Mouse (Mus musculus) neural tube, embryonic 14.5 days (tissue): ENCODE data around the gene Zic2. TPM values are rescaled to one million over a fixed set of nuclear protein-coding genes. Genes with fewer than 3 reads are reported as not detected.
A peak's percentile ranks its signal among the peaks of the same experiment; 100 is the strongest.

Experiments used
- ATAC-seq: fragments of 200-750 bp; cut with Nextera tagmentation; 2 replicates; pipeline ENCODE4 v1.8.0; 2017; ENCODE audit warnings: low read depth, mild to moderate bottlenecking, moderate TSS enrichment, moderate library complexity
- H3K27ac ChIP-seq: fragments of 300-500 bp; sonication (generic); 2 replicates; pipeline ENCODE4 v1.5.1; 2014; ENCODE audit warnings: low read depth, mild to moderate bottlenecking, control low read depth, low read length, moderate library complexity, mixed read lengths
- H3K27me3 ChIP-seq: fragments of 300-500 bp; sonication (generic); 2 replicates; pipeline ENCODE4 v1.6.1; 2014; ENCODE audit warnings: low read length; ENCODE audit not compliant: control insufficient read depth, insufficient read depth
- H3K36me3 ChIP-seq: fragments of 300-500 bp; sonication (generic); 2 replicates; pipeline ENCODE4 v1.6.1; 2014; ENCODE audit warnings: low read length, mixed read lengths; ENCODE audit not compliant: control insufficient read depth, insufficient read depth
- H3K4me1 ChIP-seq: fragments of 300-500 bp; sonication (generic); 2 replicates; pipeline ENCODE4 v1.6.1; 2014; ENCODE audit warnings: low read length; ENCODE audit not compliant: control insufficient read depth, insufficient read depth
- H3K4me2 ChIP-seq: fragments of 300-500 bp; sonication (generic); 2 replicates; pipeline ENCODE4 v1.6.1; 2014; ENCODE audit warnings: mild to moderate bottlenecking, low read depth, low read length, control low read depth
- H3K4me3 ChIP-seq: fragments of 300-500 bp; sonication (generic); 2 replicates; pipeline ENCODE4 v1.5.1; 2014; ENCODE audit warnings: low read depth, low read length, control low read depth, mixed read lengths
- H3K9ac ChIP-seq: fragments of 300-500 bp; sonication (generic); replicated peaks from 2 replicates; pipeline ENCODE4 v1.6.1; 2014; ENCODE audit warnings: low read depth, mild to moderate bottlenecking, control low read depth, low read length, mixed read lengths
- H3K9me3 ChIP-seq: fragments of 300-500 bp; sonication (generic); 2 replicates; pipeline ENCODE4 v1.6.1; 2016; ENCODE audit warnings: low read length; ENCODE audit not compliant: control insufficient read depth
- WGBS: fragments of 180-500 bp; shearing (Covaris S2); extraction: QIAGEN DNeasy Blood & Tissue Kit; methylation state at CpG from one replicate; pipeline ENCODE4 v1.1.7; 2014; 5-methylcytosine and 5-hydroxymethylcytosine counted together
- polyA plus RNA-seq: library from polyadenylated mRNA; unstranded; fragments of >200 nt; fragmentation: Nextera tagmentation; extraction: Ambion mirVana; gene quantifications from 2 replicates; pipeline ENCODE4 v1.2.1, GENCODE M21; 2014

The Zic2 gene
- polyA plus RNA-seq, 1 experiment from 2014 or later, result 6.5 TPM

DNA sequence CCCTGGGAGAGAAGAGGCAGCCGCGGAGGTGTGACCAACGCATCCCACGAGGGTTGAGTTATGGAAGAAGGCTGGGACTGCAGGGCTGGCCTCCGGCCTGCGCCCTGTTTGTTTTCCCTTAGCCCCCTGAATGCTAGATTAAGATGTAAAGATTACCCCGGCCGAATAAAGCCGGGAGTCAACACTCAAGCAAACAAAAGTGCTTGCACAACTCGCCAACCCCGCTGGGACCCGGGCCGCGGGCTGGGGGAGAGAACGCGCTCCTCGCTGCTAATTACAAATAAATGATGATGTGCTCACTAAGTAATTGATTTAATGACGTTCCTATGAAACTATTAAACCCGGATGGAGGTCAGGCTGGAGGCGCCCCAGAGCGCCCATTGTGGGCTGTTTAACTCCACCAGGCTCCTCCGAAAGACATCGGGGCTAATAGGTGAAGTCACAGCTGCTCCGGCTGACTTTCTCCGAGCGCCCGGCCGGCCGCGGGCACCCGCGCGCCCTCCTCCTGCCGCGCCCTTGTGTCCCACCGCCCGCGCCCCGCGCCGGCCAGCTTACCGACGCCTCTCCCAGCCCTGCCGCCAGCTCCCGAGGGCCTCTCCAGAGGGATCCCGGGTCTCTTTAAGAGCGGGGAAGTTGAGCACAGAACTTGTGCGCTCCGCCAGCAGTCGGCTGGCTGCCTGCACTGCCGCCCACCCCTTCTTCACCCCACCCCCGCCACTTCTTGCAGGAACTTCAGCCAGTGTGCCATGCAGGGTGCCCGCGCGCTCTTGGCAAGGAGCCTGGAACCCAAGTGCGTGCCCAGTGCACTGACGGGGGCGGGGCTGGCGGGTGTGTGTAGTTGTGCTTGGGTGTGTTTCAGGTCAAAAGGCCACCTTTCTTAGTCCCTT lies 24.5 kb upstream of the Zic2 start, which contains the start of gene Gm5089:
Gm5089 (minus strand) TSS at position 620 of the 887 bp plus-strand sequence.
- peak within 1 kb of the TSS; percentile 28 for H3K4me3 ChIP-seq
- peaks cover 8% of the 10 kb centered on the region; the same call in 1 of the 2 replicates for H3K4me1 ChIP-seq
- no peaks in the 10 kb centered on the region for H3K9me3 ChIP-seq
- peak within 1 kb of the TSS; percentile 50 for H3K4me2 ChIP-seq
- H3K36me3 ChIP-seq, result no peaks in the 10 kb centered on the region
- H3K9ac ChIP-seq, result 0 out of 2 replicates have a peak within 1 kb of the TSS, but pooled peaks have one; percentile 25
- ATAC-seq, result peak; percentile 42
- peak within 1 kb of the TSS; percentile 52; the same call in 1 of the 2 replicates for H3K27ac ChIP-seq
- H3K27me3 ChIP-seq, result peaks cover 27% of the 10 kb centered on the region
- WGBS, result under 1% methylated on average over 59 of the region's 59 CpGs

DNA sequence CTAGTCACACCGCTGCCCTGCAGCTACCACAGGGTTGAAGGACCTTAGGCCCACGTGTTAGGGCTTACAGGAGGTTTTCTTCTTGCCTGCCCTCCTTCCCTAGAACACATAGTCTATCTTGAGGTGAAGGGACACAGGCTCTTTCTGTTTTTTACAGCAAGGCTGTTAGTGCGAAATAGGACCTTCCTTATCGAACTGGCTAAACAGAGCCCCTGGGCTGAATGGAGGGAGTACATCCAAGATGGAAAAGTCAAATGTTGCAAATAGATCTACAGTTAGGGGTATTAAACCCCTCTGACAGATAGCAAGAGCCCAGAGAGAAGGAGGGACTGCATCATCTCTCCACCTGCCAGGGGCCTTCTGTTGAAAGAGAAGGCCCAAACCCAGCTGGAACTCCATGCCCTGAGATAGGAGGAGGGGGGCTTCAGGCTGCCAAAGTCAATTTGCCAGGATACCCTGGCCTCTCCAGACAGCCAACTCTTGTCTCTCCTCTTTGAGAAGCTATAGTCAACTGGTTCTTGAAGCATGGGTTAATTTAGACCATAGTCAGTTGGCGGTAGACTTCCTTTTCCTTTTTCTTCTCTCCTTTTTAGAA lies 23.6 kb upstream of the Zic2 start:
- H3K36me3 ChIP-seq, result no peaks in the 10 kb centered on the region
- no peak overlapping the region for H3K4me2 ChIP-seq
- H3K27me3 ChIP-seq, result peaks cover 25% of the 10 kb centered on the region
- no peaks in the 10 kb centered on the region for H3K9me3 ChIP-seq
- ATAC-seq, result no peak
- peaks cover 8% of the 10 kb centered on the region; the same call in 1 of the 2 replicates for H3K4me1 ChIP-seq
- H3K27ac ChIP-seq, result no peak overlapping the region
- no peak overlapping the region for H3K9ac ChIP-seq
- 52% methylated on average over 5 of the region's 5 CpGs for WGBS
- no peak overlapping the region for H3K4me3 ChIP-seq

DNA sequence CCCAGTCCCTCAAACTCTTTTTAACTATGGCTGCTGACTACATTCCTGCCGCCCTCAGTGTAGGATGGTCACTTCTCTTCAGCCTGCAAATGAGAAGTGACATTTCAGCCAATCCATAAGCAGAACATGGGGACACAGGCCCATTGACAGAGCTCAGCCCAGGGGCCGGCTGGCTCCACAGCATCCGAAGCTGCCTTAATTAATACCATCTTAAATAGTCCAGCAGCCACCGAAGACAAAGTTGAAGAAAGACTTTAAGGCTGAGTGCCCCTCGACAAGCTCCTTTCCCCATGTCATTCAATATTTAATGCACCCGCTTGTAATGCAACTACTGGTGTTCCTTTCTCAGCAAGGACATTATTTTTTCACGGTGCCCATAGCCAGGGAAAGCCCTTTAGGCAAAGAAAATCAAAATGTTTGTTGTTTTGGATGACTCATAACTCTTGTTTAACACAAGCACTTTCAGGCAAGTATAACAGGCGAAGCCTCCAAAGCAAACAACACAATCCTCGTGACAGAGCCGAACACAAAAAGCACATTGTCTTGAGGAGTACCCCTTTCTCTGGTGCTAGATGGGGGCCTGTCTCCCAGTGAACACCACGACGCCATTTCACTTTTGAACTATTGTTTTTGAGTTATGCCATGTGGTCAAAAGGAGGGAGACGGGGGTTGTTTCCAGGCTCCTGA lies 22.4 kb upstream of the Zic2 start:
- peaks cover 25% of the 10 kb centered on the region for H3K27me3 ChIP-seq
- H3K27ac ChIP-seq, result peak overlapping the region; percentile 16; the same call in 1 of the 2 replicates
- H3K9me3 ChIP-seq, result no peaks in the 10 kb centered on the region
- no peaks in the 10 kb centered on the region for H3K36me3 ChIP-seq
- peaks cover 8% of the 10 kb centered on the region; the same call in 1 of the 2 replicates for H3K4me1 ChIP-seq
- ATAC-seq, result peak; percentile 55; the same call in 1 of the 2 replicates
- 8% methylated on average over 13 of the region's 13 CpGs for WGBS
- H3K4me2 ChIP-seq, result peak overlapping the region; percentile 27; the same call in 1 of the 2 replicates
- H3K9ac ChIP-seq, result no peak overlapping the region
- H3K4me3 ChIP-seq, result no peak overlapping the region

DNA sequence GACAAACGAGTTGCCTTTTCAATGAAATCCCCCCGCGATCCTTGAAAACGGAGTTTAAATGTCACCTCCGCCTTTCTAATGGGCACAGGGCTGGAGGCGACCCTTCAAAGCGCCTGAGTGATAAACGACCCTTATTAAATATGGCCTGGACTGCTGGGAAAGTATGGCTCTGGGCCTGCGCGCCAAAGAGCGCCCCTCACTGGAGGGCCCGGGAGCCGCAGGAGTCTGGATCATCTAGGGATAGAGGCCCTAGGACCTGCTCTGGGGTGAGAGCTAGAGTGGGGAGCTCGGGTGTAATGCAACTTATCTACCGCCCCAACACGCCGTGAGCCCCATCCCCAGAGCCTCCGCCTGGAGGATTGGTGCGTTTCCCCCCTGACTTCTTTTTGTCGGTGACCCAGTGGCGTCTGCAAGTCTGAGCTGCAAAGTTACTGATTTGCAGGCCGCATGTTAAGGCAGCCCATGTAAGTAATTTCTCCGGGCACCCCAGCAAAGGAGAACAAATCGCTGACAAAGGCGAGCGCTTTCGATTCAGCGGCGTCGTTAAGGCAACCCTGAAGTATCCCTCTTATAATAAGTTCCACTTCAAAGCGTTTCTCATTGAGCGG lies 21.7 kb upstream of the Zic2 start:
- 1% methylated on average over 32 of the region's 32 CpGs for WGBS
- Histone ChIP-seq H3K27me3 (peaks cover 25% of the 10 kb centered on the region), H3K36me3 (no peaks in the 10 kb centered on the region), H3K4me3 (no peak overlapping the region), H3K4me1 (peaks cover 8% of the 10 kb centered on the region; the same call in 1 of the 2 replicates), H3K9me3 (no peaks in the 10 kb centered on the region), H3K27ac (peak overlapping the region; percentile 16; the same call in 1 of the 2 replicates), H3K9ac (no peak overlapping the region), H3K4me2 (peak overlapping the region; percentile 27; the same call in 1 of the 2 replicates)
- ATAC-seq, result peak; percentile 74

DNA sequence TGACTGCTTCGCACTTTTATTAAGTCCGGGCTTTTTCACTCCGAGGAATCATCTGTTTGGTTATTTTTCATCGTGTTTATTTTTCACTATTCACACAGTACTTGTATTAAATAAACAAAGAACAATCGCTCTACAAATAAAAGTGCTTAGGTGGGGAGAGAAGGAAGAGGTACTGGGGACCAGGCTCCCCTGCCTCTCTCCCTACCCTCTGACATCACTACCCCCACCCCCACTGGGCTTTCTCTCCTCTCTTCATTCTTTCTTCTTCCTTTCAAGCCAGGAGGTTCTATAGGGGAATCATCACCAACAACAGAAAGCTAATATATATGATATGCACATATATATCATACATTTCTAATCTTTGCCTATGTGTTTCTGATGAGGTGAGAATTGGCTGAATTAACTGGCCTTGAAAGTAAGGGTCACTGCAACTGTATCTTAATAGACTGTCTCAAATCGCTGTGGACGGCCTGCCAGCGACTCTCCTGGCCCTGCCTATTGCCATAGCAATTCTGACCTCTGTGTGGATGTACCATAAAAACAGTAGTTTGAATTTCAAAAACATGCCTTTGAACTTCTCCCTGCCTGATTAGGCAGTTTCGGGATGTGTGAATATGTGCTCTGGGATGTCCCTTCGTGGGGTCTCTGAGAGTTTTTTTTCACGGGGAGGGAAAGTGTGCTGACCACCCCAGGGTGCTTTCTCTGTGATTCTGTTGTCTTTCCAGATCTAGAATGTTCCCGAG lies 21.1 kb upstream of the Zic2 start:
- H3K4me1 ChIP-seq, result peaks cover 8% of the 10 kb centered on the region; the same call in 1 of the 2 replicates
- no peaks in the 10 kb centered on the region for H3K9me3 ChIP-seq
- peak; percentile 13; the same call in 1 of the 2 replicates for ATAC-seq
- peak overlapping the region; percentile 27; the same call in 1 of the 2 replicates for H3K4me2 ChIP-seq
- WGBS, result 5% methylated on average over 12 of the region's 12 CpGs
- no peak overlapping the region for H3K27ac ChIP-seq
- peaks cover 22% of the 10 kb centered on the region for H3K27me3 ChIP-seq
- no peak overlapping the region for H3K4me3 ChIP-seq
- no peak overlapping the region for H3K9ac ChIP-seq
- no peaks in the 10 kb centered on the region for H3K36me3 ChIP-seq

DNA sequence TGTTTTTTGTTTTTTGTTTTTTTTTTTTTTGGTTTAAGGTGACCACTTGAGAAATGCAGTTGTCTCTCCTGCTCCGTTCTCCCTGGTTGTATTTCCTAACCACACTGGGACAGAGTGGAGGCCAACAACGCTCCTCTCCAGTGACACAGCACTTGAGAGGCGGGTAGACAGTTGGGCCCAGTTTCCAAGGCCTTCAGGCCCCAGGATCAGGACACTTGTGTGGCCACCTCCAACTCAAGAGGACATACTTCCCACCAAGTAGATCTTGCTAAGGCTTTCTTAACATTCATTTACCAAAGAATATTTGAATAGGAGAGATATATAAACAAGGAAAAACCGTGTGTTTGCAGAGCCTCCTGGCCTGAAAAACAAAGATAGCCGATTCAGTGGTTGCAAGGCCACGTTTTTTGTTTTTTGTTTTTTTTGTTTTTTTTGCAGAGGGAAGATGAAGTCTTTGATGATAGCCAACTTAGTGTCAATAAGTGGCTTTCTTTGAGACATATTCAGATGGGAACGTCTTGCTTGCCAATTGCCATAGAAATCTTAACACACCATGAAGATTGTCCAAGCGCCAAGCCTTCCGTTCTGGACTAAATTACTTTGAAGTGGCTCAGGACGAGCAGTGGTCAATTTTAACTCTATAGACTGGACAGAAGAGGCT lies 20.2 kb upstream of the Zic2 start:
- Histone ChIP-seq H3K4me3 (no peak overlapping the region), H3K4me1 (peaks cover 6% of the 10 kb centered on the region; the same call in 1 of the 2 replicates), H3K9ac (no peak overlapping the region), H3K27ac (no peak overlapping the region), H3K36me3 (no peaks in the 10 kb centered on the region), H3K9me3 (no peaks in the 10 kb centered on the region), H3K27me3 (peaks cover 21% of the 10 kb centered on the region), H3K4me2 (no peak overlapping the region)
- no peak for ATAC-seq
- 28% methylated on average over 10 of the region's 10 CpGs for WGBS

DNA sequence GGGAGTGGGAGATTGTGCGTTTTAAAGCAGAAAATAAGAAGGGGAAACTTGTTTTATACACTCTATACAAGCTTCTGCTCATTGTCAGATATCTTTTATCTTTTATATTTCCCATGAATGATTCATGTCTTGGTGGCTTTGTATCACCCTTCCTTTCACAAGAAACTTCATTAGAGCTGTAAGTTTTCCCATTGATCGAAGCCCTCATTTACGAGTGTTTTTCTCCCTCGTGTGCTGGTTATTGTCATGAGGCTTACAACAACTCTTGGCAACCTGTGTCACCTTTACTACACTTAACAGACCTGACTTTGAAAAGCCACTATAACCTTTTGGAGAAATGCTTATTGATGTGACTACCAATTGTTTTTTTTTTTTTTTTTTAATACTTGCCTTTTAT lies 19.7 kb upstream of the Zic2 start:
- ATAC-seq, result no peak
- H3K27me3 ChIP-seq, result peaks cover 19% of the 10 kb centered on the region
- H3K4me3 ChIP-seq, result no peak overlapping the region
- H3K36me3 ChIP-seq, result no peaks in the 10 kb centered on the region
- WGBS, result 31% methylated on average over 4 of the region's 4 CpGs
- H3K4me2 ChIP-seq, result no peak overlapping the region
- no peak overlapping the region for H3K27ac ChIP-seq
- H3K9me3 ChIP-seq, result no peaks in the 10 kb centered on the region
- H3K4me1 ChIP-seq, result peaks cover under 1% of the 10 kb centered on the region; the same call in 1 of the 2 replicates
- no peak overlapping the region for H3K9ac ChIP-seq
